Mouse (Mus musculus) midbrain, embryonic 14.5 days (tissue): ENCODE data around the gene Ltb. TPM values are rescaled to one million over a fixed set of nuclear protein-coding genes. Genes with fewer than 3 reads are reported as not detected.

Experiments used
- ATAC-seq: fragments of 200-750 bp; cut with Nextera tagmentation; 2 replicates; pipeline ENCODE4 v1.8.0; 2017; ENCODE audit warnings: moderate number of reproducible peaks, moderate library complexity; ENCODE audit not compliant: low FRiP score, low TSS enrichment
- DNase-seq: peaks from one replicate; pipeline ENCODE4 v3.0.0-alpha.2; 2015
- H3K27ac ChIP-seq: fragments of 300-500 bp; sonication (generic); replicated peaks from 2 replicates; pipeline ENCODE4 v1.5.1; 2014; ENCODE audit warnings: mild to moderate bottlenecking, low read depth, low read length, moderate library complexity
- H3K27me3 ChIP-seq: fragments of 300-500 bp; sonication (generic); 2 replicates; pipeline ENCODE4 v1.6.1; 2014; ENCODE audit warnings: low read length, control low read depth, mixed read lengths; ENCODE audit not compliant: control insufficient read depth, insufficient read depth
- H3K36me3 ChIP-seq: fragments of 300-500 bp; sonication (generic); 2 replicates; pipeline ENCODE4 v1.6.1; 2014; ENCODE audit warnings: low read length, control low read depth; ENCODE audit not compliant: control insufficient read depth, insufficient read depth
- H3K4me1 ChIP-seq: fragments of 300-500 bp; sonication (generic); 2 replicates; pipeline ENCODE4 v1.6.1; 2014; ENCODE audit warnings: mild to moderate bottlenecking, antibody characterized with exemption, low read length, control low read depth; ENCODE audit not compliant: control insufficient read depth, insufficient read depth
- H3K4me2 ChIP-seq: fragments of 300-500 bp; sonication (generic); 2 replicates; pipeline ENCODE4 v1.6.1; 2014; ENCODE audit warnings: mild to moderate bottlenecking, low read length, moderate library complexity
- H3K4me3 ChIP-seq: fragments of 300-500 bp; sonication (generic); replicated peaks from 2 replicates; pipeline ENCODE4 v1.5.1; 2014; ENCODE audit warnings: low read depth, low read length
- H3K9ac ChIP-seq: fragments of 300-500 bp; sonication (generic); replicated peaks from 2 replicates; pipeline ENCODE4 v1.6.1; 2014; ENCODE audit warnings: mild to moderate bottlenecking, low read length, moderate library complexity
- H3K9me3 ChIP-seq: fragments of 300-500 bp; sonication (generic); 2 replicates; pipeline ENCODE4 v1.6.1; 2016; ENCODE audit warnings: low read length, control low read depth, mixed read lengths; ENCODE audit not compliant: control insufficient read depth
- WGBS: fragments of 180-500 bp; shearing (Covaris S2); extraction: QIAGEN DNeasy Blood & Tissue Kit; methylation state at CpG from one replicate; pipeline ENCODE4 v1.1.7; 2014; 5-methylcytosine and 5-hydroxymethylcytosine counted together
- polyA plus RNA-seq: library from polyadenylated mRNA; unstranded; fragments of >200 nt; fragmentation: Nextera tagmentation; extraction: Ambion mirVana; gene quantifications from 2 replicates; pipeline ENCODE4 v1.2.1, GENCODE M21; 2014

Gene Ltb
- polyA plus RNA-seq, 1 experiment from 2014 or later, result 0.74 TPM

DNA sequence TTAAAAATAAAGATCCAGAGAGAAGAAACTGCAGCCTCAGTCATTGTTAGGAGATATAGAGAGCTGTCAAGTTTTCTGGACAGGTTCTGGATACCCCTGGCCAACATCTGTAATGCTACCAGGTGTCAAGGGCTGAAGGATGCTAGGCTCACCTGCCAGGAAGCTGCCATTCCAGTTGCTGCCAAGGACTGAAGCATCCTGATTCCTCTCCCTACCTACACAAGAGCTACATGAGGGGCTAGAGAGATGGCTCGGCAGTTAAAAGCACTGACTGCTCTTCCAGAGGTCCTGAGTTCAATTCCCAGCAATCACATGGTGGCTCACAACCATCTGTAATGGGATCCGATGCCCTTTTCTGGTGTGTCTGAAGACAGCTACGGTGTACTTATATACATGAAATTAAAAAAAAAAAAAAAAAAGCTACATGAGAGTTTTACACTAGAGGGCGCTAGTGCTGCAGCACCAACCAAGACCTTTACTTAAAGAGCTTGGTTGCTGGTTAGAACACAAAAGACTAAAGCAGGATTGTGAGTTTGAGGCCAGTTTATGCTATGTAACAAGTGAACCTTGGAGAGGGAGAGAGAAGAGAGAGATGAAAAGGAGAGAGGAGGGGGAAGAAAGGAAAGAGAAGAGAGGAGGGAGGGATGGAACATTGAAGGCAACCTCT, 25.6 kb upstream of the Ltb start:
- 18% methylated on average over 4 of the region's 4 CpGs for WGBS
- DNase-seq (peak; percentile 88), ATAC-seq (no peak)
- Histone ChIP-seq H3K9me3 (no peaks in the 10 kb centered on the region), H3K4me2 (no peak overlapping the region), H3K27ac (no peak overlapping the region; the same call in 1 of the 2 replicates), H3K36me3 (no peaks in the 10 kb centered on the region), H3K9ac (no peak overlapping the region), H3K4me3 (no peak overlapping the region), H3K27me3 (no peaks in the 10 kb centered on the region), H3K4me1 (peaks cover 11% of the 10 kb centered on the region)

DNA sequence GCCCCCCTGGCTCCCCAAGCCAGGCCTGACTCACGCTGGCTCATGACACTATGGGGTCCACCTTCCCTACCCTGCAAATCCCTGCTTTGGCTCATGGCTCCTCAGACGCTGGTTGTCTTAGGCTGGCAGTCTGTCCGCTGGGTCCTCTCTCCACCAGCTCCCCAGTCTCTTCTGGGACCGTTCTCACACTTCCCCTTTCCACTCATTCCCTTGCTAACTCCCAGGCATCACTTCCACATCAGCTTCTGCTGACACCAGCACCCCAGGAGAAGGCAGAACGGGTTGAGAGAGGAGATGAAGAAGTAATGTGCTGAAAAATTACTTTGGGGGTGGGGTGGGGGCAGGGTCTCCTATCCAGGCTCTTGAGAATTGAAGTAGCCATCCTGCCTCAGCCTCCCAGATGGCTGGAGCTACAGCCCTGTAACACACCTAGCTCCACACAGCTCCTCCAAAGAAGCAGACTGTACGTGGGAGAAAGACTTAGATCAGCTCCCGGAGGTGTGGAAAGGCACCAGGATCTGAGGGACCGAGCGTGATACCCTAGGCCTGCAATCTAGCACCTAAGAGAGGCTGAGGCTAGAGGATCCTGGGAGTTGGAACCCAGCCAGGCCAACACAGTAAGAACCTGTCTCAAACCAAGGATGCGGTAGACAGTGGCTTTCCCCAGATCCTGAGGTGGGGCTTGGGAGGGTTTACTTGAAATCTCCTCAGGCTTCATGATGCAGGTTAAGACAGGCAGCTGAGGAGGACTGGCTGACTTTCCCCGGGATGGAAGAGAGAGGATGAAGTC, 21.6 kb upstream of the Ltb start:
- H3K4me1 ChIP-seq, result no peaks in the 10 kb centered on the region
- DNase-seq, result no peak
- no peaks in the 10 kb centered on the region for H3K9me3 ChIP-seq
- H3K36me3 ChIP-seq, result no peaks in the 10 kb centered on the region
- no peaks in the 10 kb centered on the region for H3K27me3 ChIP-seq
- no peak overlapping the region for H3K4me2 ChIP-seq
- no peak overlapping the region for H3K4me3 ChIP-seq
- no peak overlapping the region for H3K27ac ChIP-seq
- no peak for ATAC-seq
- WGBS, result 70% methylated on average over 11 of the region's 11 CpGs
- 0 out of 2 replicates have a peak overlapping the region, but pooled peaks have one; percentile 9 for H3K9ac ChIP-seq

DNA sequence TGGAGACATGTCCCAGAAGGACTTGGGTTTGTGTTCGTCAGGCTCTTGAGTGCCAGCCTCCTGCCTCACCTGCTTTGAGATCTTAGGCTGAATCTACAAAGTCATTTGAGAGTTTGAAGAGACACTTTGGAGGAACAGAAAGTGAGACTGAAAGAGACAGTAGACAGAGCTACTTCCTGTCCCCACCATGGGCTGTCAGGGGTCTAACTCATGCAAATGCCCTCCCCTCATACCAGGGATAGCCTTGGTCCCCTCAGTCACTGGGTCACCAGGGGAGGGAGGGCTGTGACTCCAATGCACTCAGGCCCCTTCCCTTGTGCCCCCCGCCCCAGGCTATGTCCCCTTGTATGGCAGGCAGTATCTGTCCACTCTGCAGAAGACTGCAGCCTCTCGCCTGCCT, 20.9 kb upstream of the Ltb start:
- WGBS, result 63% methylated on average over 3 of the region's 3 CpGs

DNA sequence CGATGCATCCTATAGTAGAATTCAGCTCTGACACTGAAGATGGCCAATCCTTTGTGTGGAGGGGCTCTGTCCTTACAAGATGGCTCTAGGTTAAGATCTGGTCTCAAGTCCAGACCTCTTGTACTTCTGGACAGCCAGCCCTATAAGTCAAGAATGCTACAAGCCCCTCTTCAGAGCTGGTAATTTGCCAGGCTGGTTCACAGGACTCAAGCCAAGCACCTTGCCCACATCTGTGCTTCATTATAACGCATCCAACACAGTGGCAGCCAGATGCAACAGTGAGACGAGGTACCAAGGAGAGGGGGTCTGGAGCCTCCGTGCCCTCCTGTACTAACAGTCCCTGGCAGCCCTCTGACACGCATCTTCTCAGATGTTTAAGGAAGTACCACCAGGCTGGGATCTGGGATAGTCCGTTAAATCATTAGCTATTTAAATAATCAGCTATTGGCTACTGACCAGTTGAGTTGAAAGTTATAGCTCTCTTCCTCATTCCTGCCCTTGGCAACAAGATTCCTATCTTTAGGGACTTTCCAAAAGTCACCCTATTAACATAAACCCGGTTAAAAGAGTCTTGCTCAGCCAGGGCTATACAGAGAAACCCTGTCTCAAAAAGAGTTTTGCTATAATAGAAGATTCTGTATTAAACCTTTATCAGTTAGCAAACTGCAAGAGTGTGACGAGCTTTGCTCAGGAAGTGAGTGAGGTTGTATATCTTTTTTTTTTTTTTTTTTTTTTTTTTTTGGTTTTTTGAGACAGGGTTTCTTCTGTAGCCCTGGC, 19.9 kb upstream of the Ltb start:
- Histone ChIP-seq H3K9ac (no peak overlapping the region), H3K27me3 (no peaks in the 10 kb centered on the region), H3K9me3 (no peaks in the 10 kb centered on the region), H3K4me2 (no peak overlapping the region), H3K36me3 (no peaks in the 10 kb centered on the region), H3K4me1 (no peaks in the 10 kb centered on the region), H3K4me3 (no peak overlapping the region), H3K27ac (no peak overlapping the region)
- ATAC-seq (no peak), DNase-seq (no peak)
- WGBS, result 84% methylated on average over 8 of the region's 8 CpGs

More for the DNA sequence above, 20.9 kb upstream of the Ltb start:
- Histone ChIP-seq H3K27ac (no peak overlapping the region), H3K4me2 (no peak overlapping the region), H3K9me3 (no peaks in the 10 kb centered on the region), H3K4me1 (no peaks in the 10 kb centered on the region), H3K27me3 (no peaks in the 10 kb centered on the region), H3K9ac (0 out of 2 replicates have a peak overlapping the region, but pooled peaks have one; percentile 9), H3K36me3 (no peaks in the 10 kb centered on the region), H3K4me3 (no peak overlapping the region)
- no peak for DNase-seq
- ATAC-seq, result no peak

DNA sequence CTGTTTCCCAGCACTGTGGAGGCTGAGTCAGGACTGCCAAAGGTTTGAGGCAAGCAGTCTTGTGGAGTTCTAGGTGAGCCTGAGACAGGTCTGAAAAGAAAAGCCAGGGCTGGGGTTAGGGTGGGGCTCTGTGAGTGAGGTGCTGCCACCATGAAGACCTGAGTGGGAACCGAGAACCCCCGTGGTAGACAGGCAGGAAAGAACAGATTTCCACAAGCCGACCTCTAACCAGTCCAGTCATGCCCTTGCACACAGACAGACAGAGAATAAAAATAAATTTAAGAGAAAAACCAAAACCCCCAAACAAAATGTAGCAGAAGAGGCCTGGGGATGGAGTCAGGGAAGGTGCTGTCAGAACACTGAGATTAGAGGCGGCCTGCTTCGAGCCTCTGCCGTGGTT, 18.9 kb upstream of the Ltb start:
- ATAC-seq (no peak), DNase-seq (no peak)
- no peak overlapping the region for H3K4me2 ChIP-seq
- no peaks in the 10 kb centered on the region for H3K27me3 ChIP-seq
- H3K36me3 ChIP-seq, result no peaks in the 10 kb centered on the region
- H3K9me3 ChIP-seq, result no peaks in the 10 kb centered on the region
- no peak overlapping the region for H3K27ac ChIP-seq
- no peak overlapping the region for H3K9ac ChIP-seq
- 59% methylated on average over 6 of the region's 6 CpGs for WGBS
- H3K4me1 ChIP-seq, result no peaks in the 10 kb centered on the region
- no peak overlapping the region for H3K4me3 ChIP-seq

DNA sequence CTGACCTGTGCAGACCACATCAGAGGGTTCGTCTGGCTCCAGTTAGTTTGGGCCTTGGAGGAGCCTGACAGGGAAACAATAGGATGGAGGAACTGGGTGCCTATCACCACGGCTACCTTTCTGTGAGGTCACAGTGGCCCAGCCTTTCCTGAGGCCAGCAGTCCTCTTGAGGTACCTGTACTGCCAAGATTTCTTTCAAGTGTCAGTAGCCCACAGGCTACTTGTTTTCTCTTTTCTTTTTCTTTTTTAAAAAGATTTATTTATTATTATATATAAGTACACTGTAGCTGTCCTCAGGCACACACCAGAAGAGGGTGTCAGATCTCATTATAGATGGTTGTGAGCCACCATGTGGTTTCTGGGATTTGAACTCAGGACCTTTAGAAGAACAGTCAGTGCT, 18.3 kb upstream of the Ltb start, which contains the start of gene Aif1:
Gene Aif1 (minus strand): TSS at position 101 of the 400 bp plus-strand sequence.
- no peak within 1 kb of the TSS for H3K27ac ChIP-seq
- no peak within 1 kb of the TSS for H3K4me2 ChIP-seq
- no peaks in the 10 kb centered on the region for H3K36me3 ChIP-seq
- ATAC-seq, result no peak
- H3K4me3 ChIP-seq, result no peak within 1 kb of the TSS
- H3K9me3 ChIP-seq, result no peaks in the 10 kb centered on the region
- DNase-seq, result no peak
- no peaks in the 10 kb centered on the region for H3K4me1 ChIP-seq
- WGBS, result 28% methylated on average over 2 of the region's 2 CpGs
- H3K27me3 ChIP-seq, result no peaks in the 10 kb centered on the region
- no peak within 1 kb of the TSS for H3K9ac ChIP-seq

DNA sequence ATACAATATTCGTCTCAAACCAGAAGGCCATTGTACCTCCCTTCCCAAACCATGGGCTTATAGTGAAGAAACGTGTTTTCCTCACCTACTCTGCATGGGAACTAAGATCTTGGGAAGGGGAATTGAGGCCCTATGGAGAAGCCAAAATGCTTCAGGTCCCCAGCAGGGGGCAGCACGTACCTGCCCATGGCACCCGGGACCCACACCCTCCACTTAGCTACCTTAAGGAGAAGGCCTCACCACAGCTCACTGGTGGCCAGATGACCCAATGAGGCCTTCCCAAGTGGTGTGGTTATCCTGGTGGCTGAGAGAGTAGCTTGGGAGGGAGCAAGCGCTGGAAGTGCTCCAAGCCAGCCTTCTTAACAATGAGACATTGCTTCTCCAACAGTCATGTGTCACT, 15.7 kb upstream of the Ltb start:
- Histone ChIP-seq H3K27ac (no peak overlapping the region), H3K9ac (no peak overlapping the region), H3K9me3 (no peaks in the 10 kb centered on the region), H3K4me1 (no peaks in the 10 kb centered on the region), H3K36me3 (no peaks in the 10 kb centered on the region), H3K4me2 (no peak overlapping the region), H3K27me3 (no peaks in the 10 kb centered on the region), H3K4me3 (no peak overlapping the region)
- no peak for ATAC-seq
- WGBS, result 22% methylated on average over 5 of the region's 5 CpGs
- DNase-seq, result peak; percentile 78

DNA sequence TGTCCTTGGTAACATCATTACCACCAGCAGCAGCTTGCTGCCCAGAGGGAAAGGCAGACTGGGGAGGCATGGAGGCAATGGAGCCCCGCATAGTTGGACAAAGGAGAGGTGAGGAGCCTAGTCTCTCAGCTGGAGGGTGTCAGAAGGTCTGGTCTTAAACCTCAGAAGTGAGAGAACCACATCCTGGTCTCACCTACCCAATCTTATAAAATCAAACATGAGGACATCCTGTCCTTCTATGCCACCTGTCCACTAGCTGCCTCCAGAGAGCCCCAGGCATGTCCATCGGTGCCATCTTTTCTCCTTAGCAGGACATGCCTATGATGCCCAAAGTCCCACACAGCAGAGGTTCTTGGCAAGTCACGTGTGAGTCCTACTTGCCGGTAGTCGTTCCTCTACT, 14.1 kb upstream of the Ltb start:
- no peaks in the 10 kb centered on the region for H3K9me3 ChIP-seq
- no peak overlapping the region for H3K27ac ChIP-seq
- no peak overlapping the region for H3K4me2 ChIP-seq
- WGBS, result 86% methylated on average over 5 of the region's 5 CpGs
- no peaks in the 10 kb centered on the region for H3K27me3 ChIP-seq
- H3K36me3 ChIP-seq, result no peaks in the 10 kb centered on the region
- ATAC-seq, result no peak
- H3K4me1 ChIP-seq, result no peaks in the 10 kb centered on the region
- H3K9ac ChIP-seq, result no peak overlapping the region
- DNase-seq, result no peak
- no peak overlapping the region for H3K4me3 ChIP-seq
